7 mouse cellular contexts compared by ENCODE assay signal in genomic region chrX:7572466-7572865, GRCm38 (mm10). TPM values are rescaled to one million over a fixed set of nuclear protein-coding genes. Genes with fewer than 3 reads are reported as not detected.
A peak's percentile ranks its signal among the peaks of the same experiment; 100 is the strongest.
DNase-seq lines count a peak whose midpoint lies in the region; ATAC-seq and TF ChIP-seq lines count a peak whose summit lies in the region.

No protein-coding gene starts in this region.

- WGBS in lung, embryonic 15.5 days, result 66% methylated on average over 10 of the region's 10 CpGs
- 67% methylated on average over 10 of the region's 10 CpGs for WGBS in lung, postnatal 0 days
- WGBS in hindbrain, postnatal 0 days, result 90% methylated on average over 10 of the region's 10 CpGs

- H3K27me3 ChIP-seq in lung, embryonic 15.5 days, result no peaks in the 10 kb centered on the region
- no peaks in the 10 kb centered on the region for H3K27me3 ChIP-seq in lung, postnatal 0 days (replicated peaks; ENCODE audit: insufficient read depth, low read length)
- H3K27me3 ChIP-seq in hindbrain, postnatal 0 days (ENCODE audit: insufficient read depth, low read length), result no peaks in the 10 kb centered on the region

- H3K27ac ChIP-seq in lung, embryonic 15.5 days, result no peak overlapping the region
- no peak overlapping the region for H3K27ac ChIP-seq in lung, postnatal 0 days (ENCODE audit: low read length)
- no peak overlapping the region for H3K27ac ChIP-seq in hindbrain, postnatal 0 days

- no peak for TF ChIP-seq CTCF in lung, postnatal 0 days (IDR thresholded peaks at IDR 0.05)
- TF ChIP-seq CTCF in hindbrain, postnatal 0 days (IDR thresholded peaks at IDR 0.05; ENCODE audit: low read depth), result no peak

- no peak for DNase-seq in lung, postnatal 0 days (ENCODE audit: low spot score)
- DNase-seq in T-cell, adult 2 months (ENCODE audit: low spot score), result peak; percentile 72
- DNase-seq in hindbrain, postnatal 0 days (ENCODE audit: low spot score), result no peak
- DNase-seq in naive thymus-derived CD4-positive, alpha-beta T cell, adult 2 months (ENCODE audit: low read depth), result peak; percentile 69
- DNase-seq in right cerebral cortex, postnatal 4 days, result no peak

- peaks cover 19% of the 10 kb centered on the region for H3K4me1 ChIP-seq in lung, embryonic 15.5 days
- no peaks in the 10 kb centered on the region for H3K4me1 ChIP-seq in lung, postnatal 0 days (ENCODE audit: insufficient read depth, low read depth, low read length)
- no peaks in the 10 kb centered on the region for H3K4me1 ChIP-seq in hindbrain, postnatal 0 days (ENCODE audit: insufficient read depth, low read length)

- H3K4me2 ChIP-seq in lung, embryonic 15.5 days, result peak overlapping the region; percentile 71
- no peak overlapping the region for H3K4me2 ChIP-seq in lung, postnatal 0 days (replicated peaks; ENCODE audit: low read depth, low read length)
- peak overlapping the region; percentile 57; the same call in 1 of the 2 replicates for H3K4me2 ChIP-seq in hindbrain, postnatal 0 days (ENCODE audit: low read depth, low read length)

- no peaks in the 10 kb centered on the region for H3K9me3 ChIP-seq in lung, embryonic 15.5 days
- no peaks in the 10 kb centered on the region for H3K9me3 ChIP-seq in lung, postnatal 0 days (ENCODE audit: low read length)
- H3K9me3 ChIP-seq in hindbrain, postnatal 0 days (ENCODE audit: low read length), result no peaks in the 10 kb centered on the region

- no peak overlapping the region for H3K9ac ChIP-seq in lung, embryonic 15.5 days
- H3K9ac ChIP-seq in lung, postnatal 0 days (replicated peaks; ENCODE audit: low read depth), result no peak overlapping the region
- H3K9ac ChIP-seq in hindbrain, postnatal 0 days (replicated peaks; ENCODE audit: low read length), result no peak overlapping the region

- ATAC-seq in lung, embryonic 15.5 days (ENCODE audit: borderline replicate concordance, extremely low read depth, low FRiP score, low TSS enrichment), result no peak
- ATAC-seq in lung, postnatal 0 days, result no peak
- no peak for ATAC-seq in hindbrain, postnatal 0 days
- ATAC-seq in frontal cortex, adult (ENCODE audit: low TSS enrichment), result no peak

- peak overlapping the region; percentile 60; the same call in 1 of the 2 replicates for H3K4me3 ChIP-seq in lung, embryonic 15.5 days
- H3K4me3 ChIP-seq in lung, postnatal 0 days (ENCODE audit: low read depth, low read length), result no peak overlapping the region
- H3K4me3 ChIP-seq in hindbrain, postnatal 0 days (ENCODE audit: low read length), result no peak overlapping the region

- no peak for TF ChIP-seq EP300 in lung, postnatal 0 days (IDR thresholded peaks at IDR 0.05)

- H3K36me3 ChIP-seq in lung, embryonic 15.5 days, result no peaks in the 10 kb centered on the region
- no peaks in the 10 kb centered on the region for H3K36me3 ChIP-seq in lung, postnatal 0 days (ENCODE audit: insufficient read depth, low read length)
- no peaks in the 10 kb centered on the region for H3K36me3 ChIP-seq in hindbrain, postnatal 0 days (ENCODE audit: insufficient read depth, low read length)

RNA-seq across cellular contexts. Expression of gene Foxp3, which starts 1.0 kb away (rescaled TPM):
- polyA plus RNA-seq in lung, embryonic 15.5 days (2015; fragmentation: Nextera tagmentation; extraction: Ambion mirVana), result 0.05 TPM in 1 of 2 replicates, not detected in the other
- 0.20 TPM in 1 of 2 replicates, not detected in the other for polyA plus RNA-seq in lung, postnatal 0 days (2015; fragmentation: Nextera tagmentation; extraction: Ambion mirVana)
- total RNA-seq in hindbrain, postnatal 0 days (2014; rRNA removed), result not detected in 2 replicates
- polyA plus RNA-seq in hindbrain, postnatal 0 days (2015; fragmentation: Nextera tagmentation; extraction: Ambion mirVana), result 0.08 and 0.10 TPM in 2 replicates

RNA-seq across cellular contexts. Expression of gene Ppp1r3f, which starts 1.6 kb away (rescaled TPM):
- polyA plus RNA-seq in lung, embryonic 15.5 days (2015; fragmentation: Nextera tagmentation; extraction: Ambion mirVana), result 1.9 and 2.2 TPM in 2 replicates
- polyA plus RNA-seq in lung, postnatal 0 days (2015; fragmentation: Nextera tagmentation; extraction: Ambion mirVana), result 0.91 and 1.2 TPM in 2 replicates
- 19.7 and 23.3 TPM in 2 replicates for total RNA-seq in hindbrain, postnatal 0 days (2014; rRNA removed)
- 7.1 and 8.6 TPM in 2 replicates for polyA plus RNA-seq in hindbrain, postnatal 0 days (2015; fragmentation: Nextera tagmentation; extraction: Ambion mirVana)

RNA-seq across cellular contexts. Expression of gene Ccdc22, which starts 32.9 kb away (rescaled TPM):
- 31.9 and 32.1 TPM in 2 replicates for polyA plus RNA-seq in lung, embryonic 15.5 days (2015; fragmentation: Nextera tagmentation; extraction: Ambion mirVana)
- 18.2 and 18.8 TPM in 2 replicates for polyA plus RNA-seq in lung, postnatal 0 days (2015; fragmentation: Nextera tagmentation; extraction: Ambion mirVana)
- total RNA-seq in hindbrain, postnatal 0 days (2014; rRNA removed), result 35.6 and 47.6 TPM in 2 replicates
- 20.5 and 21.5 TPM in 2 replicates for polyA plus RNA-seq in hindbrain, postnatal 0 days (2015; fragmentation: Nextera tagmentation; extraction: Ambion mirVana)

RNA-seq across cellular contexts. Expression of gene Cacna1f, which starts 34.4 kb away (rescaled TPM):
- not detected in 2 replicates for polyA plus RNA-seq in lung, embryonic 15.5 days (2015; fragmentation: Nextera tagmentation; extraction: Ambion mirVana)
- 0.04 and 0.12 TPM in 2 replicates for polyA plus RNA-seq in lung, postnatal 0 days (2015; fragmentation: Nextera tagmentation; extraction: Ambion mirVana)
- total RNA-seq in hindbrain, postnatal 0 days (2014; rRNA removed), result 0.10 TPM in 1 of 2 replicates, not detected in the other
- 0.11 and 0.33 TPM in 2 replicates for polyA plus RNA-seq in hindbrain, postnatal 0 days (2015; fragmentation: Nextera tagmentation; extraction: Ambion mirVana)

Comparison
In these comparisons a context has a peak if more than half of its experiments do, and no peak if none do; other contexts are left out.
1. DNase-seq: peak in T-cell, adult 2 months (single experiment) and naive thymus-derived CD4-positive, alpha-beta T cell, adult 2 months (single experiment); none in lung, postnatal 0 days (single experiment), hindbrain, postnatal 0 days (single experiment) and right cerebral cortex, postnatal 4 days (single experiment).